Mouse (Mus musculus): Measurements from ENCODE around the gene Polr2l. TPM values are rescaled to one million over a fixed set of nuclear protein-coding genes. Genes with fewer than 3 reads are reported as not detected.

The Polr2l gene
- polyA plus RNA-seq, 1 experiment from 2014 or later = 74.5 TPM

- Histone ChIP-seq H3K27ac (peak overlapping the region; percentile 95), H3K4me3 (no peak overlapping the region), H3K36me3 (peaks cover 37% of the 10 kb centered on the region), H3K4me1 (peaks cover 64% of the 10 kb centered on the region), H3K9me3 (no peaks in the 10 kb centered on the region), H3K27me3 (ENCODE audit: insufficient read depth, poor library complexity, severe bottlenecking) (peaks cover 18% of the 10 kb centered on the region)
- no peak for DNase-seq (ENCODE audit: low spot score)
- WGBS = 88% methylated on average over 18 of the region's 18 CpGs
Observed at GRCm38 (mm10) chr7:141469901-141470636, 4.9 kb downstream of the Polr2l start.

GRCm38 (mm10) chr7:141469352-141469751, 5.6 kb downstream of the Polr2l start:
- H3K27ac ChIP-seq = peak overlapping the region; percentile 95

GRCm38 (mm10) chr7:141468522-141469211, 6.3 kb downstream of the Polr2l start:
- H3K27ac ChIP-seq = peak overlapping the region; percentile 95
- H3K4me1 ChIP-seq = peaks cover 71% of the 10 kb centered on the region
- peak overlapping the region; percentile 87 for H3K4me3 ChIP-seq
- H3K9me3 ChIP-seq = no peaks in the 10 kb centered on the region
- DNase-seq (ENCODE audit: low spot score) = peak; percentile 95
- 6% methylated on average over 8 of the region's 8 CpGs for WGBS
- H3K36me3 ChIP-seq = peaks cover 37% of the 10 kb centered on the region
- peaks cover 32% of the 10 kb centered on the region for H3K27me3 ChIP-seq (ENCODE audit: insufficient read depth, poor library complexity, severe bottlenecking)

More at GRCm38 (mm10) chr7:141469352-141469751, 5.6 kb downstream of the Polr2l start:
- H3K27me3 ChIP-seq (ENCODE audit: insufficient read depth, poor library complexity, severe bottlenecking) = peaks cover 25% of the 10 kb centered on the region
- peaks cover 71% of the 10 kb centered on the region for H3K4me1 ChIP-seq
- DNase-seq (ENCODE audit: low spot score) = no peak
- peaks cover 37% of the 10 kb centered on the region for H3K36me3 ChIP-seq
- H3K9me3 ChIP-seq = no peaks in the 10 kb centered on the region
- WGBS = 85% methylated on average over 6 of the region's 6 CpGs
- H3K4me3 ChIP-seq = peak overlapping the region; percentile 87

GRCm38 (mm10) chr7:141468164-141468521, 6.8 kb downstream of the Polr2l start:
- H3K4me1 ChIP-seq = peaks cover 71% of the 10 kb centered on the region
- H3K27ac ChIP-seq = peak overlapping the region; percentile 95
- H3K36me3 ChIP-seq = peaks cover 37% of the 10 kb centered on the region
- WGBS = 11% methylated on average over 5 of the region's 5 CpGs
- H3K27me3 ChIP-seq (ENCODE audit: insufficient read depth, poor library complexity, severe bottlenecking) = peaks cover 37% of the 10 kb centered on the region
- no peaks in the 10 kb centered on the region for H3K9me3 ChIP-seq
- no peak for DNase-seq (ENCODE audit: low spot score)
- H3K4me3 ChIP-seq = peak overlapping the region; percentile 87

- Histone ChIP-seq H3K4me3 (peak within 1 kb of the TSS; percentile 87), H3K4me1 (peaks cover 72% of the 10 kb centered on the region), H3K27me3 (ENCODE audit: insufficient read depth, poor library complexity, severe bottlenecking) (peaks cover 44% of the 10 kb centered on the region), H3K27ac (peak within 1 kb of the TSS; percentile 95), H3K9me3 (no peaks in the 10 kb centered on the region), H3K36me3 (peaks cover 32% of the 10 kb centered on the region)
- DNase-seq (ENCODE audit: low spot score) = peak; percentile 95
- under 1% methylated on average over 52 of the region's 52 CpGs for WGBS
Observed at GRCm38 (mm10) chr7:141467230-141468030, 7.5 kb downstream of the Polr2l start, which contains the start of gene Cd151. Cd151 (plus strand) TSS chr7:141467392.

- peaks cover 79% of the 10 kb centered on the region for H3K4me1 ChIP-seq
- DNase-seq (ENCODE audit: low spot score) = no peak
- H3K9me3 ChIP-seq = no peaks in the 10 kb centered on the region
- peak overlapping the region; percentile 95 for H3K27ac ChIP-seq
- peaks cover 26% of the 10 kb centered on the region for H3K36me3 ChIP-seq
- WGBS = 62% methylated on average over 10 of the region's 10 CpGs
- H3K27me3 ChIP-seq (ENCODE audit: insufficient read depth, poor library complexity, severe bottlenecking) = peaks cover 52% of the 10 kb centered on the region
- H3K4me3 ChIP-seq = peak overlapping the region; percentile 87
Observed at GRCm38 (mm10) chr7:141466607-141467148, 8.3 kb downstream of the Polr2l start.

- Histone ChIP-seq H3K27me3 (ENCODE audit: insufficient read depth, poor library complexity, severe bottlenecking) (peaks cover 59% of the 10 kb centered on the region), H3K27ac (peak overlapping the region; percentile 70; the same call in 1 of the 2 replicates), H3K4me1 (peaks cover 85% of the 10 kb centered on the region), H3K9me3 (no peaks in the 10 kb centered on the region), H3K36me3 (peaks cover 20% of the 10 kb centered on the region), H3K4me3 (no peak overlapping the region)
- no peak for DNase-seq (ENCODE audit: low spot score)
- WGBS = 66% methylated on average over 7 of the region's 7 CpGs
Observed at GRCm38 (mm10) chr7:141466045-141466394, 8.9 kb downstream of the Polr2l start.

GRCm38 (mm10) chr7:141465388-141466044, 9.4 kb downstream of the Polr2l start:
- peak overlapping the region; percentile 47 for H3K4me3 ChIP-seq
- no peak for DNase-seq (ENCODE audit: low spot score)
- no peaks in the 10 kb centered on the region for H3K9me3 ChIP-seq
- H3K36me3 ChIP-seq = peaks cover 15% of the 10 kb centered on the region
- peak overlapping the region; percentile 70 for H3K27ac ChIP-seq
- peaks cover 64% of the 10 kb centered on the region for H3K27me3 ChIP-seq (ENCODE audit: insufficient read depth, poor library complexity, severe bottlenecking)
- peaks cover 89% of the 10 kb centered on the region for H3K4me1 ChIP-seq
- 34% methylated on average over 10 of the region's 10 CpGs for WGBS

- WGBS = 3% methylated on average over 38 of the region's 38 CpGs
- H3K27me3 ChIP-seq (ENCODE audit: insufficient read depth, poor library complexity, severe bottlenecking) = peaks cover 72% of the 10 kb centered on the region
- H3K36me3 ChIP-seq = peaks cover 8% of the 10 kb centered on the region
- peak overlapping the region; percentile 70 for H3K27ac ChIP-seq
- peak overlapping the region; percentile 47 for H3K4me3 ChIP-seq
- no peaks in the 10 kb centered on the region for H3K9me3 ChIP-seq
- peaks cover 81% of the 10 kb centered on the region for H3K4me1 ChIP-seq
- DNase-seq (ENCODE audit: low spot score) = no peak
Observed at GRCm38 (mm10) chr7:141464603-141465201, 10.2 kb downstream of the Polr2l start.

- no peak for DNase-seq (ENCODE audit: low spot score)
- Histone ChIP-seq H3K36me3 (peaks cover 8% of the 10 kb centered on the region), H3K4me1 (peaks cover 74% of the 10 kb centered on the region), H3K4me3 (peak overlapping the region; percentile 47), H3K27me3 (ENCODE audit: insufficient read depth, poor library complexity, severe bottlenecking) (peaks cover 79% of the 10 kb centered on the region), H3K9me3 (no peaks in the 10 kb centered on the region), H3K27ac (peak overlapping the region; percentile 70)
- WGBS = 14% methylated on average over 12 of the region's 12 CpGs
Observed at GRCm38 (mm10) chr7:141463824-141464602, 10.9 kb downstream of the Polr2l start.

- no peak for DNase-seq (ENCODE audit: low spot score)
- 10% methylated on average over 5 of the region's 5 CpGs for WGBS
- Histone ChIP-seq H3K36me3 (peaks cover 23% of the 10 kb centered on the region), H3K9me3 (no peaks in the 10 kb centered on the region), H3K4me3 (peak overlapping the region; percentile 67), H3K4me1 (peaks cover 58% of the 10 kb centered on the region), H3K27ac (peak overlapping the region; percentile 85), H3K27me3 (ENCODE audit: insufficient read depth, poor library complexity, severe bottlenecking) (peaks cover 91% of the 10 kb centered on the region)
Observed at GRCm38 (mm10) chr7:141462333-141462821, 12.6 kb downstream of the Polr2l start.

All from heart, embryonic 10.5 days (tissue).